In the genomic region with DNA sequence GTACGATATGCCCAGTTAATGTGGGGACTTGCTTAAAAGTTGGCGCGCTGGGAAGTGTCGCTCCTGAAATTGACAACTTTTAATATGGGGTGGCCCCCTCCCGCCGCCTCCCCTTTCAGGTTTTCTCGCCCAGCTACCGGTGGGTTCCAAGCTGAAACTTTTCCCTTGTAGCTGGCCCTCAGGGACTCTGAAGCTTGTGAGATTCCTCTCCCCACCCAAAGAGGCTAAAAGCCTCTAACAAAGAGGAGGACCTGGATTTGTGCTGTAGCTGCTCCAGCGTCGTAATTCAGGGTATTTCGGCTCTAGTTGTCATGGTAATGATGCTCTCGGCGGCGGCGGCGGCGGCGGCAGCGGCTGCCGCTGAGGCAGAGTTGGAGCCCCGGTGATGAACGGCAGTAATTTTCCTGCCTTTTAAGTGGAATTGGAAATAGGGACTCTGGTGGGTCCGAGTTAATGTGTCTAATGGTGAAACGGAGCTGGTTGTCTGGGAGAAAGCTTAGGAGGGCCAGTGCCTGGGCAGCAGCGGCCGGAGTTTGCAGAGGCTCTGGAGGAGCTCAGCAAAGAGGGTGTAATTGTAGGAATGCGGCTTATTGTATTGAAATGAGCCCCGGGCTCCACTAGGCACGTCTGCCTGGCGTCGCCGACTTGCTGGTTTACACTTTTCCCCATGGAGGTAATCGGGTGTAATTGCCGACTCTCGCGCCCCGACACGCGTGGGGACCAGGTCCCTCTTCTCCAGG, we compare ENCODE assay signal across 8 mouse cellular contexts. TPM values are rescaled to one million over a fixed set of nuclear protein-coding genes. Genes with fewer than 3 reads are reported as not detected.
DNase-seq lines count a peak whose midpoint lies in the region; ATAC-seq and TF ChIP-seq lines count a peak whose summit lies in the region.

No protein-coding gene starts in this region.

- peak overlapping the region; percentile 56 for H3K4me3 ChIP-seq in midbrain, postnatal 0 days (ENCODE audit: low read depth, low read length)

- H3K27ac ChIP-seq in midbrain, postnatal 0 days (ENCODE audit: low read depth, low read length): no peak overlapping the region

- WGBS in midbrain, postnatal 0 days: under 1% methylated on average over 39 of the region's 39 CpGs

- intact Hi-C loops in heart, postnatal 10 days (cut with DNase I): loop anchor here (2.0 to 5.0 kb wide), 3 partner anchors 79 to 574 kb away; partner anchors contain the start of genes Alg2, Sec61b and Stx17
- intact Hi-C loops in left cerebral cortex, postnatal 4 days (cut with DNase I): loop anchor here (5.0 to 10.0 kb wide), 4 partner anchors 221 to 519 kb away; no protein-coding TSS in a partner anchor

- DNase-seq in kidney, adult 18-20 months: peak; percentile 47
- no peak for DNase-seq in kidney, adult 11 months
- peak; percentile 52 for DNase-seq in NIH3T3 (ENCODE audit: low read depth)
- peak; percentile 79 for DNase-seq in embryo, embryonic 11 days
- peak; percentile 39 to 48 for DNase-seq in heart, postnatal 10 days
- peak; percentile 28 for DNase-seq in left cerebral cortex, postnatal 4 days
- peak; percentile 56 for DNase-seq in midbrain, postnatal 0 days (ENCODE audit: low spot score)
- peak; percentile 40 for DNase-seq in thymus, postnatal 25 days

- H3K4me1 ChIP-seq in midbrain, postnatal 0 days (ENCODE audit: insufficient read depth, low read length): peaks cover 16% of the 10 kb centered on the region; the same call in 1 of the 2 replicates

- peaks cover 36% of the 10 kb centered on the region for H3K27me3 ChIP-seq in midbrain, postnatal 0 days (ENCODE audit: insufficient read depth, low read length)

- peak overlapping the region; percentile 99 for H3K4me2 ChIP-seq in midbrain, postnatal 0 days (ENCODE audit: low read depth, low read length, poor library complexity, severe bottlenecking)

- no peaks in the 10 kb centered on the region for H3K36me3 ChIP-seq in midbrain, postnatal 0 days (ENCODE audit: insufficient read depth, low read length)

- H3K9me3 ChIP-seq in midbrain, postnatal 0 days (ENCODE audit: low read length): no peaks in the 10 kb centered on the region

- H3K9ac ChIP-seq in midbrain, postnatal 0 days (replicated peaks; ENCODE audit: low read length, poor library complexity, severe bottlenecking): 0 out of 2 replicates have a peak overlapping the region, but pooled peaks have one; percentile 13

- ATAC-seq in midbrain, postnatal 0 days (ENCODE audit: low FRiP score): no peak

- no peak for TF ChIP-seq CTCF in midbrain, postnatal 0 days (IDR thresholded peaks at IDR 0.05)

RNA-seq across cellular contexts. Expression of gene Nr4a3, which starts 0.9 kb away (rescaled TPM):
- total RNA-seq in heart, postnatal 10 days (2021): 10 to 100 TPM in 1 of 2 experiments, 1 to 10 TPM in 1; 4.5 to 12.4 TPM
- total RNA-seq in left cerebral cortex, postnatal 4 days (2021): 10 to 100 TPM; 40.2 to 46.8 TPM
- 1.9 and 3.2 TPM in 2 replicates for total RNA-seq in midbrain, postnatal 0 days (2014; rRNA removed)
- polyA plus RNA-seq in midbrain, postnatal 0 days (2015; fragmentation: Nextera tagmentation; extraction: Ambion mirVana): 0.36 and 0.95 TPM in 2 replicates
